Mouse (Mus musculus): ENCODE data around the gene Nmral1.

GRCm38 (mm10) chr16:4730776-4731358, 11.7 kb upstream of the Nmral1 start:
- TF ChIP-seq CTCF (IDR thresholded peaks at IDR 0.05; ENCODE audit: control insufficient read depth, insufficient read depth, insufficient read length) (no peak), MYOD1 (IDR thresholded peaks at IDR 0.05; ENCODE audit: control insufficient read depth, insufficient read length, low read depth) (no peak), MAX (IDR thresholded peaks at IDR 0.05) (no peak), FOSL1 (IDR thresholded peaks at IDR 0.05; ENCODE audit: insufficient read depth, low read length, poor library complexity, severe bottlenecking) (no peak)
